Mouse (Mus musculus) urinary bladder, postnatal 25 days (tissue): Measurements from ENCODE around the gene Mier3.
A peak's percentile ranks its signal among the peaks of the same experiment; 100 is the strongest.
"Not testable (repeated sequence)": the region's sequence is repeated elsewhere in the genome, so short reads cannot be mapped to it uniquely, and the experiment has no call there.

Experiments used
- DNase-seq: peaks from one replicate; pipeline ENCODE4 v3.0.0; 2022; ENCODE audit warnings: low spot score

Gene Mier3

DNA sequence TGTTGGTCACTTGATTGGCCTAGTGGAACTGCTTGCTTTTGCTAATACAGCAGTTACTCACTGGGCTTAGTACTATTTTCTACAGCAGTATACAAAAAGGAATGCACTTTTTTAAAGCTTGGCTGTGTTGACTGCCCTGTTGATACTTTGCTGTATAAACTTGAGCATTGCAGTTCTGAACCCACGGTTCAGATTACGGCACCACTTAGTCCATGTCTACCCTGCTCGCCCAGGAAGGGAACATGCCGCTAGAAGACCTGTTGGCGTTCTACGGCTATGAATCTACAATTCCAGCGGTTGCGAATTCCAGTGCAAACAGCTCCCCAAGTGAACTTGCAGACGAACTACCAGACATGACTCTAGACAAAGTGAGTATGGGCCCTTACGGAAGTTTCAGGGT is 22.6 kb downstream of the Mier3 start:
- DNase-seq: no peak

DNA sequence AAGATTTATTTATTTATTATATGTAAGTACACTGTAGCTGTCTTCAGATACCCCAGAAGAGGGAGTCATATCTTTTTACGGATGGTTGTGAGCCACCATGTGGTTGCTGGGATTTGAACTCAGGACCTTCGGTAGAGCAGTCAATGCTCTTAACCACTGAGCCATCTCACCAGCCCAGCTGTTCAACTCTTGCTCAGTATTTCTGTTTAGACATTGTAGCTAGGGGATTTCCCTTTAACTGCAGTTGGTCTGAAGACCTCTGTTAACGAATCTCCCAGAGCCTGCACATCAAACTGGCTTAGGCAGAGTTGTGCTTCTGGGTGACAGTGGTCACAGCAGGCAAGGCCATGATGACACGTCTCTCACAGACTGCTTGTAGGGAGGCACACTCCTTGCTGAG is 23.2 kb downstream of the Mier3 start:
- DNase-seq: not testable (repeated sequence)

DNA sequence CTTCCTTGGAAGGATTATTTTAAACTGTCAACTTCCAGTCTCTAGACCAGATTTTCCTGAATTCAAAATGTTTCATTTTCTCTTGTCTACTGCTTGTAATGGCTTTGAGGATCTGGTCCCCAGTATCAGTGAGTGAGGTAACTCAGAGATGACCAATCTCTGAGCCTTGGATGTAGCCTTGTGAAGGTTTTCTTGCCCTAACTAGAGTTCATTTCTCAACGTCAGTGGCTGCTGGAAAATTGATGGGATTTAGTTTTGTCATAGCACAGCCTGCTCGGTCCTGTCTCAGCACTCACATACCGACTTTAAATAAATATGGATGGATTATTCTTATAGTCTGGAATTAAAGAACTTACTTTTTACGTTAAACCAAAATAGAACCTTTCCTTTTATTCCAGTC is 29.8 kb downstream of the Mier3 start:
- DNase-seq: no peak

DNA sequence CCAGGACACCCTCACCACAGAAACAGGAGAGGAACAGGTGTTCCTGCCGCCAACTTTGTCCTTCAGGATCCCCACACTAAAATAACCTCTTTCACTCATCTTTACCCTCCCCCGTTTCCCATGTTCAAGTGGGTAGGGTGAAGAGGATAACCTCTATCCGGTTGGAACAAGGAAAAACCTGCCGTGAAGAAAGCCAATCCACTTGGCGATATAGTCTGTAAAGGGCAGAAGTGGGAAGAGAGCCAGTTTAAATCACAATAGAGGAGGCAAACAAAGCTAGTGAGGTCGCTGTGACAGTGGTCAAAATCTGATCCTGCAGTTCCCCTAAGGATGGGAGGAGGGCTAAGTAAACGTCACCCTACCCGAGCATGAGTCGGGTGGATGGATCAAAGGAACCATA is 38.9 kb downstream of the Mier3 start:
- no peak for DNase-seq

DNA sequence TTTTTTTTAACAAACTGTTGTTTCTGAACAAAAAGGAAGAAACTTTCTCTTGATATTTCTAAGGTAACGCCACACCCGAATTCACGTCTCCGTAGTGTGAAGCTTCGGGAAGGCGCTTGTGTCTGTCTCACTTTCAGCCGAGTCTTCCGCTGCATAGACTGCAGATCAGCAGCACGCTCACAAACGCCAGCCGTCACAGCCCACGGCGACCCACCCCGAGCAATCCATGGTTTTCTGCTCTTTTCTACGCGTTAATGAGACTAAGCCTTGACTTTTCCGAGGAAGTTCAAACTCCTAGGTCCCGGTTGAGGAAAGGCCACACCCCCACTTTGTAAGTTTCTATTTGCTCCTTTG is 44.0 kb downstream of the Mier3 start:
- no peak for DNase-seq

DNA sequence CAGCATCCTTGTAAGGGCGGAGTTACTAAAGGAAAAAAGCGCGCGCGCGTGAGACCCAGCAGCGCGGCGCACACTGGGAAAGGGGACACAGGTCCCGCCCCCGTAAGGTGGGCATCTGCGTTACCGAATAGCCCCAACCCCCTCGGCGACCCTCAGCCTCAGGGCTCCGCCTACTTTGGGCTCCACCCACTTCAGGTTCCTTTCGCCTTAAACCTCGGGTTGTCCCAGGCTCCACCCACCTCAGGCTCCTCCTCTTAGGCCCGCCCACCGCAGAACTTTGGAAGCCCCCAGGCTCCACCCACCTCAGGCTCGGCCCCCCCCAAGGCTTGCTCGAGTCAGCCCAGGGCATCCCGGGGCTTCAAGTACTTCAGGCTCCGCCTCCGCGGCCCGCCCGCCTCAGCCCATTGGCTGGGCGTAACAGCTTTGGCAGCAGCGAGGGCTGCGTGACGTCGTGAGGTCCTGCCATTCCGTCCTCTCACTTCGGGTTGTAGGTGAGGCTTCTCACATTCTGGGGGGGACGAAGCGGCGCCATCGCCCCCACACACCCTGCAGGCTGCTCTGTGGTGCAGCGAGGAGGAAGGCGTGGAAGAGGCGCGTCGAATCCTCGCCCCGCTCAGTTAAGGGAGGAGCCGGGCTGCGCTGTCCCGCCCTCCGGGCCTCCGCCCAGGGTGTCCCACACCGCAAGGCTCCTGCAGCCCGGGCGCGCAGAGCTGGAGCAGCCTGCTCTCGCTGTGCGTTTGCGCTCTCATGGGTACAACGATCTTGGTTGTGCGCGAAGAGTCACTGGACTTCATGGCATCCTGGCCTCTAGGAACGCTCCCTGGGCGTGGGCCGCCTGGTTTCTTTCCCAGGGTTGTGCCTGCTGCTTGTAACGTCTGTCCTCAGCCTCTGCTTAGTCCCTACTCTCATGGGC is 44.6 kb downstream of the Mier3 start:
- peak; percentile 91 for DNase-seq

DNA sequence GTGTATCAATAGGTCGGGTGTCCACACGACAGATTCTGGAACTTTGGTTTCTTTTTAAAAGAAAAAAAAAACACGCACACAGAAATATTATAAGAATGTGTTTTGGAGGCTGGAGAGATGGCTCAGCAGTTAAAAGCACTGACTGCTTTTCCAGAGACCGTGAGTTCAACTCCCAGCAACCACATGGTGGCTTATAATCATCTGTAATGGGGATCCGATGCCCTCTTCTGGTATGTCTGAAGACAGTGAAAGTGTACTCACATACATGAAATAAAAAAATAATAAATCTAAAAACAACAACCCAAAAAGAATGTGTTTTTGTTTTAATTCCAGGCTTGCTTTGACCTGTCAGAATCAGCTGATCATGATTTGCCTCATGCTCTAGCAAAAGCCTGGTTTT is 46.1 kb downstream of the Mier3 start:
- no peak for DNase-seq

DNA sequence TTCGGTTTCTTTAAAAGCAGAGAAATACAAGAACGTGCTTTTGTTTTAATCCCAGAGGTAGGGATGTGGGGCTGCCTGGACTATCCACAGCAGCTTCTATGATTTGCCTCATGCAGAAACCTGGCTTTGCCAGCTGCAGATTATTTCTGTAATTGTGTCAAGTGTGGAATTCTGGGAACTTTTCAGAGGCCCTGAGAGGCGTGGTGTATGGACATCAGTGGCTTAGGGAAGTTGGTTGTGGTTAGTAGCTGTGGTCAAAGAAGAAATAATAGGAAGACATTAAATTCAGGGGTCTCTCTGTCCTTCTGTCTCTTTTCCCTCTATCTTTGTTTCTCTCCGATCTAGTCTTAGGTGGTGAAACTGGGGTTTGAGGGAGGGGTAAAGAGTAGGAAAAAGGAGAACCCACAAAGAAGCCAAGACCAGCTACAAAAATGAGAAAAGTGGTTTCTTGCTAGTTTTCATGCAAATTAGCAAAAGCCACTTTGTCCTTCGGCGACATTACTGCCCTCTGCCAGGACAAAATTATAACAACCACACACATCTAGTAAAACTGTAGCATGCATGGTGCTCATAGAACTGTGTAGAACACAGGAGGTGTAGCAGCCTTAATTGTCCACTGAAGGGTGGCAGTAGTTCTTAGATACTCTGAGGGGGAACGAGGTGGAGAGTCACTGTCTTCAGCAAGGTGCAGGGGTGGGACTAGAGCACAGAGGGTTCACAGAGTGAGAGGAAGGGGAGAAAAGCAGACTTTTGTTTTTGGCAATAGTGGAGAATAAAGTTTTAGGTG is 60.6 kb downstream of the Mier3 start:
- DNase-seq: no peak

DNA sequence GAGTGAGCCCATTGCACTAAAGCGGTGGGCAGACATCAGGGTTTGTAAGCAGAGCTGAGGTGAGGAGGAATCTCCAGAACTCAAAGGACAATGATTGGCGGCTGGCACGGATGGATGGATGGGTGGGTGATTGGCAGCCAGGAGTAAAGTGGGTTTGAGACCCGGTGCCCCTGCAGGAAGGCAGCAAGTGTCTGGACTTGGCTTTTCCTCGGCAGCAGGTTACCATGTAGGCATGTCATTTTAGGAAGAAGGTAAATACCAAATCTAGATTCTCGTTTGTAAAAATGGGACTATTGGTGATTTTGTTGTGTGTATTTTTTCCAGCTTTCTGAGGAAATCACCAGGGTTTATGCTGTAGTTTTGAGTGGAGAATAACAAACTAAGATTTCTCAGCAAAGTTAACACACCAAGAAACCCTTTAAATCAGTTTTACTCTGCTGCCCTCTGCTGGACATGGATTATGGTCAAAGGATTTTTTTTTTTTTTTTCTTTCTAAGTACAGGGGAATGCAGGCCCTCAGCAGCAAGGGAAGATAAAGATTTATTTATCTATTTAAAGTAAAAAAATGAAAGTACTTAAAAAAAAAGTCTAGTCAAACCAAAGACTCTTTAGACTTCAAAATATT is 61.3 kb downstream of the Mier3 start:
- DNase-seq: peak; percentile 63

DNA sequence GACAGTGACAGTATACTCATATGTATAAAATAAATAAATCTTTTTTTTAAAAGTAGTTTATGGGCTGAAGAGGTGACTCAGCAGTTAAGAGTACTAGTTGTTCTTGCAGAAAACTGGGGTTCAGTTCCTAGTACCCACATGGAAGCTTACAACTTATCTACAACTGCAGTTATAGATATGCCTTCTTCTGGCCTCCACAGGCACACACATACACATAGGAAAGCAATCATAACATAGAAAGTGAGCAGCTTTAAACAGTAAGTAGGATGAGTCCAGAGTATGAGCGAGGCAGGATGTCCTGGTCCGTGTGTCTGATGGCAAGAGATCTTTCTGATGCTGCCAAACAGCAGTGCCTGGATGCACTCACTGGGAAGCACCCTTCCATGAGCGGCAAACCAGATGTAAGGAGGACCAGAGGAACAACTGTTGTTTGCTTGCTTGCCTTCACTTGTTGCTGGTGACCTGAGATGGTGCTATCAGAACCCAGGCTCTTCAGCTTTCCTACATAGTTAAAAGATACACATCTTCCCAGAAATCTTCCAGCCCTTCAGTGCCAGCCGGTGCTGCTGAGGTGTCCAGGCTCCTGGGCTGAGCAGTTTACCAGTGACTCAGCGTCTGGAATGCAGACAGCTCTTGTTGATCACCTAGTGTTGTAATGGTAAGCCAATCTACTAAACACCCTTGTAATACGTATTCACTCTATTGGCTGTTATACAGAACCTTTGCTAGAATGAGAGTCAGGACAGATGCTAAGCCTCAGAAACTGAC is 63.6 kb downstream of the Mier3 start:
- DNase-seq: no peak

DNA sequence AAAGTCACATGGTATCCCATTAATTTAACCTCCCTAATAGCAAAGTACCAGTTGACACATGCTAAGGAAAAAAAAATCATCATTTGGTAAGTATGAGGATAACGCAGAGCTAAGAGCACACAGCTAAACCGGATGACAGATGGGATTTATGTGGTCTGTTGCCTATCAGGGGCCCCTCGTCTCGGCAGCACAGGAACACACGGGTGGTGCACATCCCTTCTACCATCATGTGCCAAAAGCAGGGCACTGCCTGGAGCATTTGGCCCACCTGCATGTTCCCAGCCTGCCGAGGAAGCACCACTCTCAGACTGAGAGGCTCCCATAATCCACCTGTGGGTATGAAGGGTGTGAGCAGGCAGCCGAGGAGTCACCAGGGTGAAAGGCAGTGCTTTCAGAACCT is 64.4 kb downstream of the Mier3 start:
- DNase-seq: no peak

DNA sequence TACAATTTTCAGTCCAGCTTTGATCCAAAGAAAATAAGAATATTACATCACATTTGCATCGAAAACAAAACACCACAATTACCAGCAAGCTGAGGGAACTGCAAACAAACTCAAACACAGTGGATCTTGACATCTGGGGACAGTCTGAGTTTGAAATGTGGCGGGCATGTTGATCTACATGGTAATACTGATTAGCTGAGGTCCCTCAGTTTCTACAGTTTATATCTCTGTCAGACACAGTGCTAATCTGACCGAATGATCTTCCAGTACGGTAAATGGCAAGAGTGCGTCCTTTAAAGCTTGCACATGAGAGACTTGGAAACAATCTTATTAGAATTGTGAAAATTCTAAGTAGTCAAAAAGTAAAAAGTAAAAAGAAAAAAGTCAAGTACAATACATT is 66.1 kb downstream of the Mier3 start:
- DNase-seq: no peak

DNA sequence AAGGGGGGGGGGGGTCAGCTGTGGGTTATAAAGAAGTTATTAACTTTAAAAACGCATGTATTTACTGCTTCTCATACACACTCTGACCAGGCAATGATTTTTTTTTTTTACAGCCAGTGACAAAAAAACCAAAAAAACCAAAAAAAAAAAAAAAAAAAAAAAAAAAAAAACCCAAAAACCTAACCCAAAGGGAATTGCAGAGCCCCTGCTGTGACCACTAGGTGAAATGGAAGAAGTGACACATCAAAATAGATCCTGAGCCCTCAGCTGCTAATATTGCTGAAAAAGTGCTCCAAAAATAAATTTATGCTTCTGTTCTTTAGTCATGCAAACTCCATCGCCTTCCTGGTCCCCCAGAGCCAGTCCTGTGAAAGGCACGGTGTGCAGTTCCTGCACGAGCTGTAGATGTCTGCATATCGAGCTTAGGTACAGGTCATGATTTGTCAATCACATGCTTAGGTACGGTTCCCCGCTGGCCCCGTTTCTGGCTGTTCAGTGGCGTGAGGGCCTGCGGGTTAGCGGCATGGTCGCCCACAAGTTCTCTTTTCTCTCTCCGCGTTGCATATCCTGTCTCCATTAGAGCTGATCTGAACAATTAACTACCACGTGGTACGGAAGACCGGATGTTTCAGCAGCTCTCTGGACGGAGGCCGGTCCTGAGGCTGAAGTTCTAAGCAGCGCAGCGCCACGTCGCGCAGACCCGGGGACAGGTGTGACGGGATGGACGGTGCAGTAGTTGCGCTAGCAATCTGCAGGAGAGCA is 67.7 kb downstream of the Mier3 start:
- no peak for DNase-seq

DNA sequence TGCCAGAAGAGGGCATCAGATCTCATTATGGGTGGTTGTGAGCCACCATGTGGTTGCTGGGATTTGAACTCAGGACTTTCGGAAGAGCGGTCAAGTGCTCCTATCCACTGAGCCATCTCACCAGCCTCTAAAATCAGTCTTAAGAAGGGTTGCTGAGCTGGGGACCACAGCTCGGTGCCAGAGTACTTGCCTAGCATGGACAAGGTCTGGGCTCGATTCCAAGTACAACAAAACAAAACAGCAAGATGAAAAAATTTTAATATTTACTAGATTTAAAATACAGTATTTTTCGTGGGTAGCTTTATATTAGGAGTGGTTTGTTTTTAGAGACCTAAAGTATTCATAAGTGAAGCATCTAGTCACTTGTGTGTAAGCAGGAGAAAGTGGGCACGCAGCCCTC is 72.5 kb downstream of the Mier3 start:
- DNase-seq: no peak

DNA sequence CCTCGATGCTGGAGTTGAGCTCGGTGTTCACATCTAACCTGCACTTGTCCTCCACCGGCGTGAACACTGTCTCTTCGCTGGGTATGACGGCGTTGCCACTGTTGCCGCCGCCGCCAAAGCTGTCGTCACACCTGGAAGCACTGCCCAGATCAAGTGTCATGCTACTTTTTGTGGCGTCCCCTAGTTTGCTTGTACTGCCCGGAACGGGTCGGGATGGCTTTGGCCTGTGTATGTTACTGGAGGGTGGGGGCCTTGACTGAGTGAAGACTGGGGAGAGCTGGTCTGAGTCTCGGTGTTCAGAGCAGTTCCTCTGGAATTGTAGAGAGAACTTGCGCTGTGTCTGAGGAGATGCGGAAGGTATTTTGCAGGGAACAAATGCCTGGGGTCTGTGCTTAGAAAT is 74.6 kb downstream of the Mier3 start:
- no peak for DNase-seq

DNA sequence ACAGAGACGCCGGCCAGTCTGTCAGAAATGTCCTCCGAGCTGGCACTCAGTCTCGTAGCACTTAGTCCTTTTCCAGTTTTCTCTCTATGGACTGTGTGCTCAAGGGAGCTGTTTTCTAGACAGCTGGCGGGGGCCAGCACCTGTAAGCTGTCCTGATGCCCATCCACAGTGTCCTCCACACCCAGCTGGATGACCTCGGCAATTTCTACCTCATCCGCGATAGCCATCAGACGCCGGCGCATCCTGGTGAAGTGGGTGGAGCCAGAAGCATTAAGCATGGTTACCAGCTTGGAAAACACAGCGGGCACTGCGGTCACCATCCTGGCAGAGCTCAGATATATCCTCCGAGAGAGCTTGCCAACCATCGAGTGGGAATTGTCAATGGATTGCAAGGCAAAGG is 75.2 kb downstream of the Mier3 start:
- DNase-seq: no peak

DNA sequence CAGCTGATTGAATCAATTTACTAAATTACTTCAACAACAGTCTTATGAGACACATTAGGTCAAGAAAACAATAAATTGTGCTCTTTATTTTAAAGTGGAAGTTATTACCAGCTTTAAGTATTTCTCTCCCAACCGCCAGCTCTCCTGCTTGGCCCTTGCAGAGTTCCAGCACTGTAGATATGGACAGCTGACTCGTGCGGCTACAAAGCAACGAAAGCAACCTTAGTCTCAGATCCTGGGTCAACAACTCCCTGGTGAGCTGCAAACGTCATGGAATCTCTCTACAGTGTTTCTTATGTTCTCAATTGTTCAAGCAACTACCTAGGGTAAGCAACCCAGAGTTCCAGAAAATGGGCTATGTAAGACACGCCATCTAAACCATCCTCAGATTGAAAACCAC is 76.2 kb downstream of the Mier3 start:
- no peak for DNase-seq

DNA sequence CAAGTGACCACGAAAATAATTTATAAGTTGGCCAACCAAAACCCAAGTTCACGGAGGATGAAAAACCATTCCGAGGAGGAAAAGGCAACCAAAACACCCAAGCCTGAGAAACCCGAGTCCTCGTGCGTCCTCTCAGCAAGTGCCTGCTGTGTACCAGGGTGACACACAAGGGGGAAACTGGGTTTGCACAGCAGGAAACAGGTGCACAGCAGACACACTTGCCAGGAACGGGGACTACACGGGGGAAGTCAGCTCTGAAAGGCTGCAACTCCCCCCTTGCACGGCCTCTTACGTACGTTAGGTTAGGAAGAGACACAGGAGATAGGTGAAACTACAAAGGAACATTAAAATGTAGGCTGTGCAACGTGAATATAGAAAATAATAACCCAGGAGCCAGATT is 81.7 kb downstream of the Mier3 start:
- DNase-seq: no peak
